Mouse (Mus musculus) liver, postnatal 0 days (tissue): ENCODE data around the gene Defb36. TPM values are rescaled to one million over a fixed set of nuclear protein-coding genes. Genes with fewer than 3 reads are reported as not detected.
A peak's percentile ranks its signal among the peaks of the same experiment; 100 is the strongest.

Source experiments
- ATAC-seq: fragments of 200-750 bp; cut with Nextera tagmentation; 2 replicates; pipeline ENCODE4 v1.8.0; 2017; ENCODE audit warnings: mild to moderate bottlenecking, moderate library complexity
- DNase-seq: peaks from one replicate; pipeline ENCODE4 v3.0.0-alpha.2; 2016
- H3K27ac ChIP-seq: fragments of 300-500 bp; sonication (generic); 2 replicates; pipeline ENCODE4 v1.5.1; 2014; ENCODE audit warnings: antibody characterized with exemption, moderate library complexity, mild to moderate bottlenecking, low read depth
- H3K27me3 ChIP-seq: fragments of 300-500 bp; sonication (generic); 2 replicates; pipeline ENCODE4 v1.6.1; 2014; ENCODE audit warnings: low read length, control low read depth, mixed read lengths; ENCODE audit not compliant: insufficient read depth
- H3K36me3 ChIP-seq: fragments of 300-500 bp; sonication (generic); replicated peaks from 2 replicates; pipeline ENCODE4 v1.6.1; 2014; ENCODE audit warnings: mild to moderate bottlenecking, control low read depth, low read length, moderate library complexity, mixed read lengths; ENCODE audit not compliant: insufficient read depth
- H3K4me1 ChIP-seq: fragments of 300-500 bp; sonication (generic); 2 replicates; pipeline ENCODE4 v1.6.1; 2014; ENCODE audit warnings: antibody characterized with exemption, mild to moderate bottlenecking, control low read depth; ENCODE audit not compliant: insufficient read depth
- H3K4me2 ChIP-seq: fragments of 300-500 bp; sonication (generic); 2 replicates; pipeline ENCODE4 v1.6.1; 2014; ENCODE audit warnings: low read depth, mild to moderate bottlenecking, low read length, moderate library complexity, mixed read lengths
- H3K4me3 ChIP-seq: fragments of 300-500 bp; sonication (generic); 2 replicates; pipeline ENCODE4 v1.5.1; 2014; ENCODE audit warnings: low read depth, low read length
- H3K9ac ChIP-seq: fragments of 300-500 bp; sonication (generic); replicated peaks from 2 replicates; pipeline ENCODE4 v1.6.1; 2014; ENCODE audit warnings: mild to moderate bottlenecking, moderate library complexity
- H3K9me3 ChIP-seq: fragments of 300-500 bp; sonication (generic); 2 replicates; pipeline ENCODE4 v1.6.1; 2016; ENCODE audit warnings: mild to moderate bottlenecking, control low read depth, low read length, mixed read lengths
- CTCF ChIP-seq: sonication (generic); IDR thresholded peaks from 2 replicates; pipeline ENCODE4 v1.5.1; 2016; ENCODE audit warnings: antibody characterized with exemption, low read depth
- EP300 ChIP-seq: IDR thresholded peaks from 2 replicates; pipeline ENCODE4 v1.6.1; 2016; ENCODE audit warnings: antibody characterized with exemption, low read depth, mild to moderate bottlenecking
- WGBS: fragments of 180-500 bp; shearing (Covaris S2); extraction: QIAGEN DNeasy Blood & Tissue Kit; methylation state at CpG from one replicate; pipeline ENCODE4 v1.1.7; 2014; ENCODE audit not compliant: insufficient replicate concordance; 5-methylcytosine and 5-hydroxymethylcytosine counted together
- polyA plus RNA-seq: library from polyadenylated mRNA; unstranded; fragments of >200 nt; fragmentation: Nextera tagmentation; extraction: Ambion mirVana; gene quantifications from 2 replicates; pipeline ENCODE4 v1.2.1, GENCODE M21; 2015

The Defb36 gene
- polyA plus RNA-seq, result not detected in 2 replicates

GRCm38 (mm10) chr2:152604057-152604456 lies at the start of gene Defb36:
Defb36 (plus strand) TSS chr2:152604327.
- Histone ChIP-seq H3K4me1 (no peaks in the 10 kb centered on the region), H3K36me3 (no peaks in the 10 kb centered on the region), H3K27me3 (no peaks in the 10 kb centered on the region), H3K4me2 (no peak within 1 kb of the TSS), H3K9me3 (no peaks in the 10 kb centered on the region), H3K27ac (no peak within 1 kb of the TSS), H3K4me3 (no peak within 1 kb of the TSS), H3K9ac (no peak within 1 kb of the TSS)
- DNase-seq (peak; percentile 58), ATAC-seq (no peak)
- WGBS, result 73% methylated on average over 15 of the region's 15 CpGs
- TF ChIP-seq CTCF (peak; percentile 60), EP300 (no peak)

GRCm38 (mm10) chr2:152556655-152557054 lies 47.5 kb upstream of the Defb36 start:
- H3K27ac ChIP-seq, result no peak overlapping the region
- no peaks in the 10 kb centered on the region for H3K36me3 ChIP-seq
- no peaks in the 10 kb centered on the region; the same call in 1 of the 2 replicates for H3K27me3 ChIP-seq
- H3K4me3 ChIP-seq, result no peak overlapping the region
- no peak overlapping the region for H3K9ac ChIP-seq
- no peaks in the 10 kb centered on the region for H3K9me3 ChIP-seq
- 66% methylated on average over 7 of the region's 7 CpGs for WGBS
- ATAC-seq, result no peak
- no peak overlapping the region for H3K4me2 ChIP-seq
- TF ChIP-seq EP300 (no peak), CTCF (no peak)
- no peaks in the 10 kb centered on the region for H3K4me1 ChIP-seq
- no peak for DNase-seq

GRCm38 (mm10) chr2:152569038-152569437 lies 35.1 kb upstream of the Defb36 start, which contains the start of gene Gm17416:
Gm17416 (plus strand) TSS chr2:152569338.
- 82% methylated on average over 5 of the region's 5 CpGs for WGBS
- no peaks in the 10 kb centered on the region; the same call in 1 of the 2 replicates for H3K27me3 ChIP-seq

GRCm38 (mm10) chr2:152569881-152570280 lies 34.2 kb upstream of the Defb36 start:
- no peaks in the 10 kb centered on the region for H3K36me3 ChIP-seq
- H3K9ac ChIP-seq, result no peak overlapping the region
- H3K4me2 ChIP-seq, result no peak overlapping the region
- DNase-seq (no peak), ATAC-seq (no peak)
- no peak overlapping the region for H3K4me3 ChIP-seq
- no peaks in the 10 kb centered on the region; the same call in 1 of the 2 replicates for H3K27me3 ChIP-seq
- WGBS, result 67% methylated on average over 4 of the region's 4 CpGs
- TF ChIP-seq CTCF, result no peak
- TF ChIP-seq EP300, result no peak
- H3K27ac ChIP-seq, result no peak overlapping the region
- no peaks in the 10 kb centered on the region for H3K4me1 ChIP-seq
- no peaks in the 10 kb centered on the region for H3K9me3 ChIP-seq

More at GRCm38 (mm10) chr2:152569038-152569437, 35.1 kb upstream of the Defb36 start, which contains the start of gene Gm17416:
- ATAC-seq, result no peak
- no peak within 1 kb of the TSS for H3K4me3 ChIP-seq
- no peaks in the 10 kb centered on the region for H3K4me1 ChIP-seq
- H3K9ac ChIP-seq, result no peak within 1 kb of the TSS
- TF ChIP-seq EP300, result no peak
- no peak for TF ChIP-seq CTCF
- no peak within 1 kb of the TSS for H3K4me2 ChIP-seq
- no peaks in the 10 kb centered on the region for H3K36me3 ChIP-seq
- H3K9me3 ChIP-seq, result no peaks in the 10 kb centered on the region
- no peak within 1 kb of the TSS for H3K27ac ChIP-seq
- DNase-seq, result no peak

GRCm38 (mm10) chr2:152570313-152570712 lies 33.8 kb upstream of the Defb36 start:
- no peak overlapping the region for H3K4me2 ChIP-seq

GRCm38 (mm10) chr2:152572114-152572794 lies 31.9 kb upstream of the Defb36 start, which contains the start of gene Defb21:
Defb21 (plus strand) TSS chr2:152572744.
- Histone ChIP-seq H3K9me3 (no peaks in the 10 kb centered on the region), H3K4me3 (no peak within 1 kb of the TSS), H3K9ac (no peak within 1 kb of the TSS), H3K36me3 (no peaks in the 10 kb centered on the region), H3K4me2 (no peak within 1 kb of the TSS), H3K27me3 (no peaks in the 10 kb centered on the region; the same call in 1 of the 2 replicates), H3K4me1 (no peaks in the 10 kb centered on the region), H3K27ac (no peak within 1 kb of the TSS)
- peak; percentile 45 for DNase-seq
- TF ChIP-seq EP300, result no peak
- peak; percentile 54 for TF ChIP-seq CTCF
- no peak for ATAC-seq
- WGBS, result 53% methylated on average over 11 of the region's 11 CpGs

More at GRCm38 (mm10) chr2:152570313-152570712, 33.8 kb upstream of the Defb36 start:
- TF ChIP-seq EP300 (no peak), CTCF (no peak)
- DNase-seq (no peak), ATAC-seq (no peak)
- Histone ChIP-seq H3K4me1 (no peaks in the 10 kb centered on the region), H3K27ac (no peak overlapping the region), H3K4me3 (no peak overlapping the region), H3K9me3 (no peaks in the 10 kb centered on the region), H3K36me3 (no peaks in the 10 kb centered on the region), H3K9ac (no peak overlapping the region), H3K27me3 (no peaks in the 10 kb centered on the region; the same call in 1 of the 2 replicates)
- WGBS, result 46% methylated on average over 6 of the region's 6 CpGs
